Mouse (Mus musculus): Measurements from ENCODE around the gene Hist2h3c2.
A peak's percentile ranks its signal among the peaks of the same experiment; 100 is the strongest.
"Not testable (repeated sequence)": the region's sequence is repeated elsewhere in the genome, so short reads cannot be mapped to it uniquely, and the experiment has no call there.

The Hist2h3c2 gene

DNA sequence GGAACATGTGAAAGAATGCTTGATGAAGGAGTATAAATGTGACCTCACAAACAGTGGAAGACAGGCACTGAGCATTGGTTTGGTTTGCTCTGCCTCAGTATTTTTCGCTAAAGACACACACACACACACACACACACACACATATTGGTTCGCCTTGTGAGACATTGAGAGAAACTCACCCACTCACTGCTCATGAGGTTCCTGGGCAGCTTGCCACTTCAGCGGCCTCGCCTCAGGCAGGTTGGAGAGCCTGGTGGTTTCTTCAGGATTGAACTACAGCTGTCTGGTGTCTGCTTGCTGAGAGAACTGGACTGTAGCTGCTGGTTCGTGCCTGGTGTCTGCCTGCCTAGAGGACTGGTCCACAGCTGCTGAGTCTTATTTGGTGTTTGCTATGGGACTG is 21.3 kb upstream of the Hist2h3c2 start:
- DNase-seq = no peak

DNA sequence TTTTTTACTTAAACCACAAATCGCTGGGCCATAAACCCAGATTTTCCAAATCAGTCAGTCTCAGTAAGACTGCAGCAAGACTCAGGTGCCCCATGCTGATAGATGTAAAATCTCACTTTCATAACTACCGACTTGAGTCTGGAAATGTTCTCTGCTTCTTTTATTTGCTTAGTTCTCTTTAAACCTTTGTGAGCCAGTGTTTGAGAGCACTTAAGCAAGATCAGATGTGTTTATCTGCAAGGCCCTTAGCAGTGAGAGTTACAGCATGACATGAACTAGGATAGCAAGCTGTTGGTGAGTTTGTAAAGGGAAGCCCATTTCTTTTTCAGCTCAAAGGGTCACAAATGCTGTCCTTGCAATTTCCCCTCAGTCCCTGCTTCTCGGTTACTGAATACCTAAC is 18.3 kb upstream of the Hist2h3c2 start:
- no peak for DNase-seq

DNA sequence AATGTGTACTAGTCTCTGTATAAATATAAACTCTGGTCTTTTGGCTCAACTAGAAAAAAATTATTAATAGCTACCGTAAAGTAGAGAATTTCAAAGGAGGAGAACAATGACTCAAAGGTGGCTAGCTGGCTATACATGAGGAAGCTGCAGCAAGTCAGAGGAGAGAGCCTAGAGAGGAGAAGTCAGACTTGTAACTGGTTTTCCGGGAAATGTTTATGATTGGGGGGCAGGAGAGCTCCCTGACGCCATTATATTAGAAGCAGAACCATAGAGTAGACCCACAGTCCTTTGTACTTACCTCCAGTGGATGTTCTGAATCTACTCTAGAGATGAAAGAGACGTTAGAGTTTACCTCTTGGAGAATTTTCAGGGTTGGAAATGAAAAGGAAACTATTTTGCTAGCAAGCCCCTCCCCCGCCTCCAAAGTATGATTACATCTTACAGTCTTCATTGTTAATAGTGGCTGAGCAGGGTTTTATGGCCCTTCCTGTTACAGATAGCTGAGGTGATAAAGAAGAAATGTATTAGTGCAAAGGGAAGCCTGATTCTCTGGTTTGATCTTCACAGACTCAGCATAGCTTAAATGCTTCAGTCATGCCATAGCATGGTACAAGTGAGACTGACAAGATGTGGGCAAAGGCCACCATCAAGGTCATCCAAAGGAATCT is 17.1 kb upstream of the Hist2h3c2 start:
- DNase-seq = no peak

DNA sequence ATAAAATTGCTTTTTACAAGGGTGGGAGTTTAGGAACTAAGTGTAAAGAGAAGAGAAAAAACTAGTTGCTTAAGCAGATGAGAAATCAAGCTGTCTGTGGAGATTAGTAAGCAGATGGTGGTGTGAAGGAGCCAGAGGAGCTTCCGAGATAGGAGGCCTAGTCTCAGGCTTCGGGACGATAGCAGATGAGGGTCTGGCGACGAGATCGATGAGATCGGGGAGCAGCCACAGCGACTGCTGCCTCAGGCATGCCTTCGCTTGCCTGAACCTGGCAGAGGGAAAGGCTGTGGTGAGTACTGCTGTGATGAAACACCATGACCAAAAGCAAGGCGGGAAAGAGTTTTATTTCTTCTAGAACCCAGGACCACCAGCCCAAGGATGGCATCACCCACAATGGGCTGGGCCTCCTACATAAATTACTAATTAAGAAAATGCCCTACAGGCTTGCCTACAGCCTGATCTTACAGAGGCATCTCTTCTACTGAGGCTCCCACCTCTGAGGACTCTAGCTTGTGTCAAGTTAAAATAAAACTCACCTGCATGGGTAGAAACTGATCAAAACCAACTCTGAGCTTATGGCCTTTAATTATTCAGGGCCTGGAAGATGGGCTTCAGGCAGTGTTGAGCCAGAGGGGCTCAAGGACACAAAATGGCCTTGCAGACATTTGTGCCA is 15.9 kb upstream of the Hist2h3c2 start:
- DNase-seq = peak; percentile 84

DNA sequence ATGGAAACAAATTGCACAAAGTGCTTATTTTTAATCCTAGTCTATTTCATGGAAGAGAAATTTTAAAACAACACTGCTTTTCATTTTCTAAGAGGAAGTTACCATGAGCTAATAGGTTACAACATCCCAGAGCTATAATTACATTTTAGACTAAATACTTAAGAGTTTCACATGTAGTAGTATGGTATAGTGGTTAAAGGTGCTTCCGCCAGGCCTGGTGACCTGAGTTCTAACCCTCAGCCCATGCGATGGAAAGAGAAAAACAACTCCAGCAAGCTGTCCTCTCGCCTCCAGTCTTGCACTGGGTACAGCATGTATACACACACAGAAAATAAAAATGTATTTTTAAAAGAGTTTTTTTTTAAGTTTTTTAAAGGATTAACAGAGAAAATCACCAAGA is 12.9 kb upstream of the Hist2h3c2 start:
- DNase-seq = no peak

DNA sequence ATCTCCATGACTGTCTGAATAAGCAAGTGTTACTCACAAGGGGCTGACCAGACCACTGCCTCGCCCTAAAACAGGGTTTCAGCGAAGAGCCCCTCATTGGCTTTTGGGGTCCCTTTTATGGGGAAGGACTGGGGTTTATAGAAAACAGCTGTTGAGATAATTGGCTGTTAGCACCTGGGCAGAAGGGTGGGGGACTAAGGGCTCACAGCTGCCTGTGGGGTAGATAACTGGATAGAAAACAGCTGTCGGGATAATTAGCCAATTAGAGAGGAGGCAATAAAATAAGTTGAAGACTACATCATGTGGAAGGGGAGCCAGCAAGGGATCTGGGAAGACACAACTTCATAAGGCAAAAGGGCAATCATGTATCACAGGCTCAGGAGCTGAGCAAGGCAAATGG is 12.0 kb upstream of the Hist2h3c2 start:
- no peak for DNase-seq

DNA sequence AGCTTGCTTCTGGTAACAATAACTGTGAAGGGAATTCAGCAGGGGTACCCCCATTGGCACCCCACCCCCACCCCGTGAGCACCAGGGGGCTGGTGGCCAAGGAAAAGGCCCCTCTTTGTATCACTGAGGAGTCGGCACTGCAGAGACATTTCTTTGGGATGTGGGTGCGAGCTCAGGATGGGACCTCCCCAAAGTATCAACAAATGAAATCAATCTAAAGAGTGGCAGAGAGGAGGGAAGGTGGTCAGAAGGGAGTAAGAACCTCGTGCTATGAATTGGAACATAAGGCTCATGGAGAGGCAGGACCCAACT is 10.1 kb upstream of the Hist2h3c2 start:
- DNase-seq = no peak

DNA sequence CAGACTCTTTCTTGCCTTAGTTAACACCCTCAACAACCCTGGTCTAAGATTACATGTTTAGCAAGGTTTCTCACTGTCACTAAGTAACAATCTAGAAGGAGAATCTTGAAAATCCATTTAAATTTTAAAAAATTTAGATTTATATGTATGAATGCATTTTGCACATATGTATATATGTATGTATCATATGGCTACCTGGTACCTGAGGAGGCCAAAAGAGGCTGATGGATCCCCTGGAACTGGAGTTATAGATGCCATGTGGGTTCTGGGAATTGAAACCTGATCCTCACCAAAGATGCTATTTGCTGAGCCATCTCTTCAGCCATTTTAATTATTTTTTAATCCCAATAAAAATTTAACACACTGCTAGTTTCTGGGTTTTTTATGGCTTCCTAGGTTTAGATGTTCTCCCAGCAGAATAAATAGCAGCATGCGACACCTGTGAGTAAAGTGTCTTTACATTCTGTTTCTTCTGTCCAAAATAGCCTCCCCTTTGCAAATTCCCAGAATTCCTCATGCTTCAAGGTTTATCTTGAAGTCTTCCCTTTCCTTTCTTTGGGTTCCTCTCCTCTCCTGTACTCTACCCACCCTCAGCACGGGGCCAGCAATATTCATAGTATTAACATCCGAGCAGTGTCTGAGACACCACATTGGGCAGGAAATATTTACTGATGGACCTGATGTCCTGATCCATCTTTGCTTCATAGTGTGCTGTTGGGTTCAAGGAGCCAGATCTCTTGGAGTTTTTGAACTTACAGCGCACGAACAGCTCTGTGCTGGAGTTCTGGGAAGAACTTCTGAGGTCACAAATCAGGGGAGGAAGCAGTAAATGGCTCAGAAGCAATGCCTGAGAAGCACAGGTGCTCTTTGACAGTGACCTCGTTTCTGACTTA is 9.5 kb upstream of the Hist2h3c2 start:
- DNase-seq = no peak

DNA sequence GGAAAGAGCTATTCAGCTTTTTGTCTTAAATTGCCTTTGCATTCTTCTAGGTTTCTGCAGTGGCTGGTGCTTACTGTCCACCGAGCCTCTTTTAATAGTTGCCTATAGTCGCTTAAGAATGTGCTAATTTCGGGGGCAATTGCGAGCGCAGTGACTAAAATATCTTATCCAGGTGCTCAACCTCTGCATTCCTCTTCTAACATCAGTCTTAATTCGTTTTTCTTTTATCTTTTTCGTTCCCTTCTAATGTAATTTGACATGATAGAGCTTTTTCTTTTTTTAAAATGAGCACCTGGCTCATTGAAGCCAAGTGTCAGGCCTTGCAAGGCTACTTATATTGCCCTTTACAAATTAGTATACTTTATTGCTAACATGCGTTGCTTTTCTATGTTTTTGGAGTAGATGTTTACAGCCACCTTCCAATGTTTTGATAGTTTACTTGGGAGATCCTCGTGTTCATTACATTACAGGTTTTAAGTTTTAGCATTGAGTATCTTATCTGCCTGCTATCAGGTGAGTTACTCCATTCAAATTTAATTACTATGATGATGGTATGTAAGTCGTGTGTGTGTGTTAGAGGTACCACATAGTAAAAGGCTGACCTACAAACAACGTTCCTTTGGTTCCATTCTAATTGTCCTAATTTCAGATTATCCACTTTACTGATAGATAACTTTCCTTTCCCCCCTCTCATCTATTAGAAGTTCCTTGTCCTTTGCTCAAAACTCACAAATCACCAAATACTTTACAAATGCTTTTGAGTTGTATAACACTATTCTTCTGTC is 8.6 kb upstream of the Hist2h3c2 start:
- DNase-seq = peak; percentile 38

DNA sequence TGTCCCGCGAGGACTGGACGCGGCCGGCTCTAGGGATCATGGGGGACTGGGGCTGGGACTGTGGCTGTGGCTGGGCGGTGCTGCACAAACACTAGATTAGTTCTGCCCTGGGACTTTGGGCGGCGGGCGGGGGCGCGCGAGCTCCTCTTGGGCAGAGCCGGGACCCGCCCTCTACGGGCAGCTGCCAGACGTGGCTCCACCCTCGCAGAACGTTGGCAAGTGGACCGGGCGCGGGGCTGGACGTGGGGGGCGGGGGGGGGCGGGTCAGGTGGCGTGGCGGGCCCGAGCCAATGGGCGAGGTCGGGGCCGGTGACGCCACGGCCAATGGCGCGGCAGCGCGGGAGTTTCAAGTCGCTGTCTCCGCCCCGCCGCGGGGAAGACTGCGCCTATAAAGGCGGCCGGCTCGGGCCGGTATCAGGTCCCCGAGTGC is 7.5 kb upstream of the Hist2h3c2 start, which contains the start of gene Hist2h3c1:
Gene Hist2h3c1 (plus strand): TSS at position 259 of the 430 bp plus-strand sequence.
- not testable (repeated sequence) for DNase-seq

DNA sequence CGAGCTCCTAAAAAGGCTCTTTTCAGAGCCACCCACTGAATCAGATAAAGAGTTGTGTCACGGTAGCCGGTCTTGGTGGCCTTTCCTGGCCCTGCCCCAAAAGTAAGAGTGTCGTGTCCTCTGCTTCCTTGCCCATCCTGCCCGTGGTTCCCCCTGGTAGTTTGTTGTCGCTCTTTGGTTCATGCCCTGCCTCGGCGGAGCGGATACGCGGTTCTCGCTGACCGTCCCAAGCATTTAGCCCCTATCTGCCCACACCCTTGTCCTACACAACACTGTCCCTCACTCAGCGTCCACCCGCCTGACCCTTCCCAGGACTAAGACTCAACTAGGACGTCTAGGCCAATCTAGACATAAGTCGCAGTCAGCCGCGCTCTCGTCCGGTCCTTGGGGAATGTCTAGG is 7.1 kb upstream of the Hist2h3c2 start:
- not testable (repeated sequence) for DNase-seq

DNA sequence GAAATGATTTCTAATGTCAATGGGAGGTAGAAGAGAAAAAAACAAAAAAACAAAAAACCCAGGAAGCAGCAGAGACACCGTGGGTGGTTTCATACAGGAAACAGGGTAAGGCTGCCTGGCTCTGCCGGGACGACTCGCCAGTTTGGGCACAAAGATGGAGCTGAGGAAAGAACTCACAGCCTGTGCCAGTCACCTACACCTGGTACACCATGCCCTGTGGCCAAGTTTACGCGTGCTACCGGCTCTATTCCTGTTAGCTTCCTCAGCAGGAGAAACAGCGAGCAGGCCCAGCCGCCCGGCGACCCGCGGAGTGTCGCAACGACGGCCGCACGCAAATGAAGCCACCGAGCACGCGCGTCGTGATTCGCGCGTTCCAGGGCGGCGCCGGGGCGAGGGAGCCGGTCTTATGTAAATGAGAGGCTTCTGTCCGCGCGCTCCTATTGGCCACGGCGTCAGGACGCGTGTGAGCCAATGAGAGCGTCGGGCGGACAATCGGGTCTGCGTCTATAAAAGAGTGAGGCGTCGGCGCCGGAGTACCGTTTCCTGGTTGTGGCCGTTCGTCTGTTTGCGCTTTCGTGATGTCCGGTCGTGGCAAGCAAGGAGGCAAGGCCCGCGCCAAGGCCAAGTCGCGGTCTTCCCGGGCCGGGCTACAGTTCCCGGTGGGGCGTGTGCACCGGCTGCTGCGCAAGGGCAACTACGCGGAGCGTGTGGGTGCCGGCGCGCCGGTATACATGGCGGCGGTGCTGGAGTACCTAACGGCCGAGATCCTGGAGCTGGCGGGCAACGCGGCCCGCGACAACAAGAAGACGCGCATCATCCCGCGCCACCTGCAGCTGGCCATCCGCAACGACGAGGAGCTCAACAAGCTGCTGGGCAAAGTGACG is 6.3 kb upstream of the Hist2h3c2 start, which contains the start of gene Hist2h2aa1:
Gene Hist2h2aa1 (plus strand): TSS at position 495 of the 884 bp plus-strand sequence.
- DNase-seq = peak; percentile 83

DNA sequence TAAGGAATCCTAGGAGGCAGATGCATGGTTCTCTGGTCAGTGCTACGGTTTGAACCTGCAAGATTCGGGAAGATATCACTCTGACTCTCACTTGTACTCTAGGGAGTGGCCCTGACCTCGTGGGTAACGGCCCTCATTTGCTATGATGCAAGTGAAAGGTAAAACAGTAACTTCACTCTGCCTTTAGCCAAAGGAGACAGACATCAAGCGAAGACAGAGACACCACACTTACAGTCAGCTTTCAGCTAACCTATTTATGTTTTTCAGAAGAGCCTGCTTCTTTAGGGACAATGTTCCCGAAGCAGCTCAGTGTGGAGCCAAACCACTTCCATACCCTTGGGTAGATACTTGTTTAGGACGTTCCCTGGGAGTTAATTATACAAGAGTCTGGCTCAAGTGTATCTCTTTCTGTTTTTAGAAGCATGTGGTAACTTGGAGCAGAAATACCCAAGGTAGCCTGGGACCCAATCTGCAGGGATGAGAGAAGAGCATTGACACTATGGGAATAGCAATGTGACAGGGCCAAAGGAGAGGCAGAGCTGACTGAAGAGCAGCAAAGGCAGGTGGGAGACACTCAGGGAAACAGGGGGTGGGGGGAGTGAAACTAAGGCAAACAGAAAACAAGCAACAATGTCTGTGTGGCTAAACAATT is 5.1 kb upstream of the Hist2h3c2 start:
- DNase-seq = peak; percentile 44

DNA sequence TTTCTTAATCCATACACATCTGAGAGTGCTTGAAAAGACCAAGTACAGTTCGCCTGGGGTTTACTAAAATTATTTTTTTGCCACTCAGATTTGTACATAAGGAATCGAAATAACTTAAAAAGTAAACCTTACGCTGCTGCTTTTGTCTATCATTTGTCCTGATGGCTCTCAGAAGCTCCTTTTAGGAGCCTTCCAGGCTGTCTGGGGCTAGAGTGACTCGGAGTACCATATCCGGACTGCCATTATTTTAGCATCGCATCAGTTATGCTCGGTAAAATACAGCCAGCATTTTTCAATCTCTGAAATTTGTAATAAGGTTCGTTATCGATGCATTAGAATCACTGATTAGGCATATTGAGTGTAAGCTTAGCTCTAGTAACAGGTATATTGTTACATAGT is 1.9 kb upstream of the Hist2h3c2 start:
- DNase-seq = no peak

DNA sequence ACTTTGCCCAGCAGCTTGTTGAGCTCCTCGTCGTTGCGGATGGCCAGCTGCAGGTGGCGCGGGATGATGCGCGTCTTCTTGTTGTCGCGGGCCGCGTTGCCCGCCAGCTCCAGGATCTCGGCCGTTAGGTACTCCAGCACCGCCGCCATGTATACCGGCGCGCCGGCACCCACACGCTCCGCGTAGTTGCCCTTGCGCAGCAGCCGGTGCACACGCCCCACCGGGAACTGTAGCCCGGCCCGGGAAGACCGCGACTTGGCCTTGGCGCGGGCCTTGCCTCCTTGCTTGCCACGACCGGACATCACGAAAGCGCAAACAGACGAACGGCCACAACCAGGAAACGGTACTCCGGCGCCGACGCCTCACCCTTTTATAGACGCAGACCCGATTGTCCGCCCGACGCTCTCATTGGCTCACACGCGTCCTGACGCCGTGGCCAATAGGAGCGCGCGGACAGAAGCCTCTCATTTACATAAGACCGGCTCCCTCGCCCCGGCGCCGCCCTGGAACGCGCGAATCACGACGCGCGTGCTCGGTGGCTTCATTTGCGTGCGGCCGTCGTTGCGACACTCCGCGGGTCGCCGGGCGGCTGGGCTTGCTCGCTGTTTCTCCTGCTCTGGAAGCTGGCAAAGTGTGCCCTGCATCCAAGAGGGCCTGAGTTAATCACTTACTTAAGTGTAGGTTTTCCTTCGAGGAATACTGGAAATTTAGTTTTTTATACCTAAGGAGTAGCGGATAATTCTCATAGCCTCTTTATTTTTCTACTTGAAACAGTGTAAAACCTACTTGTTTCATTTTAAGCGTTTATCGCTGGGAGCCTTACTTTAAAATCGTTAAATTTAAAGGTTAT is 1.2 kb upstream of the Hist2h3c2 start, which contains the start of gene Hist2h2aa2:
Gene Hist2h2aa2 (minus strand): TSS at position 328 of the 850 bp plus-strand sequence.
- peak; percentile 81 for DNase-seq

DNA sequence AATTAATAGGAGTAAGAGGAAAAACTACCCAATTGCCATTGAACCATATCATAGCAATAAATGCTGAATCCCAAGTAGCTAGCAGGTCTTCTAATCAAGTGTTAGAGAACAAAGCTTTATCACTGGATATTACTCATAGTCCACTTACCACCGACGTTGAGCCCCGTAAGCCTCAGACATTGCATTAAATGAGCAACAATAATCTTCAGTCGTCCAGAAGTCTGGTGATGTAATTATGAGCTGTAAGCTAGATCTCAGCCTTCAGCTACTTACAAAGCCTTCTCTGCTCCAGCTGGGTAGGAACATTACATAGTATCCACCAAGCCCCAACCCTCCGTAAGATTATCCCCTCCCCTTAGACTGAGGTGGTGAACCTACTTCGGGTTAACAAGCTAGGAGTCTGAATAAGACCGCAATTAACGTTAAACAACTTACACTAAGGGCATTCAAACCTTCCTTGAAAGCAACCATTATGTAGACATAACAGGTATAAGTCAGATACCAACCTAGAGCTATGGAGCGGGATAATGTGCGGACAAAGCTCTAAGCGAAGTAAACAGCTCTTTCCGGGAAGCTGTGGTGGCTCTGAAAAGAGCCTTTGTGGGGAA is 919 bp downstream of the Hist2h3c2 start:
- peak; percentile 40 for DNase-seq

DNA sequence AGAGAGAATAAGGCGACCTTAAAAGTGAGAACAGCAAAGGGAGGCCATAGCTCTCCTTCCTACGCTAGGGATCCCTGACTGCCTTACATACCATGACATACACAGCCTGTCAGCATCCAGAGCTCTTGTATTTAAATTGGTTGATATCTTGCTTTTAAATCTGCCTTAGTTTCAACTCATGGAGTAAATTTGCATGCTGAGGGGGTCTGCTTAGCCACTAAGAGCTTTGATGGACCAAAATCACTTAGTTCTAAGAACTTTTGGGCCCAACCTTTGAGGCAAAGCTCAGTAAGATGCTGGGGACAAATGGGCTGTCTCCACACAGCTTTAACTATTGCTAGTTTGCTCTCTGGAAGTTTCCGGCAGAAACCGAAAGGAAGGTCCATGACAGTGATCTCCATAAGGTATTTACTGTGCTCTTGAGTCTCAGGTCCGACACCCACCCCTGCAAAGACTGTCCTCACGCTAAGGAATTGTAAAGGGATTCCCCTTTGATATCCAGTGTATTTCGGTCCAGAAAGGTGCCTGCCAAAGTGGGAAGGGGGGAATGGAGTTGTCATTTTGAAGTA is 1.5 kb downstream of the Hist2h3c2 start:
- DNase-seq = peak; percentile 33

DNA sequence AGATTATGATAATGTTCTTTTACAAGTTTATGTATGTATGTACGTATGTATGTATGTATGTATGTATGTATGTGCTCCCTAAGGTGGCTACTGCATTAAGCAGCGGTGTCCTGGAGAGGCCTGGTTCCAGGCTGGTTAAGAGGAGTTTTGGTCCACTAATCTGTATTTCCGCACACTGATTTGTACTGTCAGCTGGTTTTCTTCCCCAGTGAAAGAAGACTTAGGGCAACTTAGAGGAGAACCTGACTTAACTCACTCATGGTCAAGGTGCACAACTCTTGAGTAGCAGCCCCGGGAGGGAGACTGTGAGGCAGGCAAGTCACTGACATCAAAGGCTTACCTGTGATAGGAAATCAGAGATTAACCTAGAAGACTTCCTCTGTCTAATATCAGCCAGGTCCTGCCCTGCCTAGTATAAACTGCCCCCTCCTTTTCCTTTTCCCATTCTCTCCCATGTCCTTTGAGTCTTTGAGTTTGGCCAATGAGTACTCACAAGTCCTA is 2.0 kb downstream of the Hist2h3c2 start:
- DNase-seq = no peak

DNA sequence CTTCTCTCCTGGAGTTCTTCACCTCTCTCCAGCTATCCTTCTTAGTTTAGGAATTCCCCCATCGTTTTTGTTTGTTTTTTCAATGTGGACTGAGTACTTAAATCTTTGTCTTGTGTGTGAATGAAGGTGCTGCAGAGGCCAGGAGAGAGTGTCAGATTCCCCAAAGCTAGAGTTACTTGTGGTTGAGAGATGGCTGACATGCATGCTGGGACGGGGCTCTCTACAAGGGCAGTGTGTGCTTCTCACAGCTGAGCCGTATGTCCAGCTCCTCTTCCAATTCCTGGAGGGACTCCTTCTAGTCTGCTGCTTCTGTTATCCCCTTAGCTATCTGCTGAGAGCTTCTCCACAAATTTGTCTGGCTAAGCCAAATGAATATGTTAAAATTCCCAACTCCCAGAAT is 3.1 kb downstream of the Hist2h3c2 start:
- DNase-seq = no peak

All from liver (tissue).